Mouse (Mus musculus) small intestine, adult 2 months (tissue): ENCODE results near the gene Srsf4.

Experiments used
- CTCF ChIP-seq: fragments of 200-500 bp; IDR thresholded peaks from 2 replicates; pipeline ENCODE4 v1.5.1; 2012; ENCODE audit warnings: low read depth, mild to moderate bottlenecking, control low read depth, inconsistent platforms, low read length, moderate library complexity, mixed read lengths; ENCODE audit not compliant: insufficient replicate concordance, insufficient read length; ENCODE audit errors: extremely low read depth
- POLR2A ChIP-seq: fragments of 200-500 bp; IDR thresholded peaks from 2 replicates; pipeline ENCODE4 v1.6.1; 2012; ENCODE audit warnings: low read depth, mild to moderate bottlenecking, control low read depth, inconsistent platforms, low read length, moderate library complexity

- TF ChIP-seq CTCF (no peak), POLR2A (no peak)
These were observed 48.5 kb upstream of the Srsf4 start for GRCm38 (mm10) chr4:131824939-131825338.
